Mouse (Mus musculus): ENCODE results near the gene Dpy30. TPM values are rescaled to one million over a fixed set of nuclear protein-coding genes. Genes with fewer than 3 reads are reported as not detected.
A peak's percentile ranks its signal among the peaks of the same experiment; 100 is the strongest.

Dpy30 gene
- polyA plus RNA-seq, 1 experiment from 2014 or later: 268 TPM

DNA sequence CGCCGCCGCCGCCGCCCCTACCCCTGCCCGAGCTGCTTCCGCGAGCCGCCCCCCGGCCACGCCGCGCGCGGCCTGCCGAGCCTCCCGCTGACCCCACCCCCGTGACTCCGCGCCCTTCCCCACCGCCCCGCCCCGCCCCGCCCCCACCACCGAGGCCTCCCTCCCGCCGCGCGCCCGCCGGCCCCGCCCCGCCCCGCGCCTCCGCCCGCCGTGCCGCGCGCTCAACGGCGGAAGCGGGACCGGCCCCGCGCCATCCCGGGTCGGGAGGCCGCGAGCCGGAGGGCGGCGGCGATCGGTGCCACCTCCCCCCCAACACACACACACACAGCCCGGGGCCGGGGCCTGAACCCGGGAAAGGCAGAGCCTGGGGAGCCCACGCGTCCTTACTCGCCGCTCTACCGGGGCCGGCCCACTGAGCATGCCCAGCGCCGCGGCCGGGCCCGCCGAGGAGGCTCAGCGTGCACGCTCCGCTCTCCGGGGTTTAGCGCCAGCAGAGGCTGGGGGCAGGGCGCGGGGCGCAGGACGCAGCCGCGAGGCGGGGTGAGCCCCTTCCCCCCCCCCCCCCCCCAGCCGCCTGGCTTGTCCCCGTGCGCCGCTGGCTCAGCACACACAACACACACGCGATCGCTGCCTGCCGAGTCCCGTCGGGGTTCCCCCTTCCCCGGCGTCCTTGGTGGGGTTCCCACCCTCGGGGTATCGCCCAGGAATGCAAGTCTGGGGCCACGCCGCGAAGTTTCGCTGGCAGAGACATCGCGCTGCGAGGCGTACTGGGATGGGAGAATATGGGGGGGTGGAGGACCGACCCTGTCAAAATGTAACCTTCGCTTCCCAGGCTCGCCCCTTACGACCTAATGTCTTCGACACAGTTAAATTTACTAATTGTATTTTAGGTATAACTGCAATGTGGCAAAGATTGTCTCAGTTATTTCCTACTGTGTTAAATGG is 28.4 kb downstream of the Dpy30 start, which contains the start of gene Memo1:
TSS of gene Memo1 (minus strand) at position 496 of the 945 bp plus-strand sequence.
- 0 out of 2 replicates have a peak, but pooled peaks cover 8% of the 10 kb centered on the region for H3K4me1 ChIP-seq (replicated peaks; ENCODE audit: insufficient read depth, low read length)
- peak; percentile 89 for ATAC-seq (replicated peaks; ENCODE audit: low FRiP score, low read depth)
- H3K4me2 ChIP-seq (ENCODE audit: low read length): peak within 1 kb of the TSS; percentile 66
- peak within 1 kb of the TSS; percentile 92 for H3K4me3 ChIP-seq (replicated peaks; ENCODE audit: low read depth, low read length)
- no peaks in the 10 kb centered on the region for H3K9me3 ChIP-seq (replicated peaks; ENCODE audit: low read length)
- peak; percentile 89 for DNase-seq (ENCODE audit: low spot score)
- no peak for TF ChIP-seq CTCF (IDR thresholded peaks at IDR 0.05; ENCODE audit: low read depth)
- H3K27ac ChIP-seq: peak within 1 kb of the TSS; percentile 98
- peaks cover 3% of the 10 kb centered on the region; the same call in 1 of the 2 replicates for H3K36me3 ChIP-seq (ENCODE audit: insufficient read depth, low read length)
- H3K27me3 ChIP-seq (ENCODE audit: insufficient read depth, low read length): no peaks in the 10 kb centered on the region
- H3K9ac ChIP-seq (ENCODE audit: low read depth, low read length): peak within 1 kb of the TSS; percentile 95
- WGBS: under 1% methylated on average over 59 of the region's 110 CpGs

DNA sequence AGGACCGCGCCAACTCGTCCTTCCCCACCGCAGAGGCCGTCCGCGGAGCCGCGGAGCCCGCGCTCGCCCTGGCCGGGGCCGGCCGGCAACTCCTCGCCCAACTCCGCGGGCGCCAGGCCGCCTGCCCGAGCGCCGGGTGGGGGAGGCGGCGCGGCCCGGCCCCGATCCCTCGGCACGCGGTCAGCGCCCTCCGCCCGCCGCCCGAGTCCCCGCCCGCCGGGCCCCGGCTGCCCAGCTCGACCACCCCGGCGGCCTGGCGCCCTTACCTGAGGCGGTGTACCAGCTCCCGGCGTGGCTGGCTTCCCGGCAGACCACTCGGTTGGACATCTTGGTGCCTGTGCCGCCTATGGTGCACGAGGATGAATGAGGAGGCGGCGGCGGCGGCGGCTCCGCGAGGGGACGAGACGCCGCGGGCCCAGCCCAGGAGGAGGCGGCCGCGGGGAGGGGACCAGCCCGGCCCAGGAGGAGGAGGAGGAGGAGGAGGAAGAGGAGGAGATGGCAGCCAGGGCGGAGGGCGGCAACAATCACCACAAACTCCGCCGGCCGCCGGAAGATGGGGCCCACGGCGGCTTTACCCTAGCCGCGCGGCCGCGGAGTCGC is 29.2 kb downstream of the Dpy30 start:
- ATAC-seq (replicated peaks; ENCODE audit: low FRiP score, low read depth) (peak; percentile 86), DNase-seq (ENCODE audit: low spot score) (peak; percentile 88)
- Histone ChIP-seq H3K4me2 (ENCODE audit: low read length) (peak overlapping the region; percentile 66), H3K9me3 (replicated peaks; ENCODE audit: low read length) (no peaks in the 10 kb centered on the region), H3K4me3 (replicated peaks; ENCODE audit: low read depth, low read length) (peak overlapping the region; percentile 92), H3K27me3 (ENCODE audit: insufficient read depth, low read length) (no peaks in the 10 kb centered on the region), H3K36me3 (ENCODE audit: insufficient read depth, low read length) (no peaks in the 10 kb centered on the region; the same call in 1 of the 2 replicates), H3K9ac (ENCODE audit: low read depth, low read length) (peak overlapping the region; percentile 95), H3K4me1 (replicated peaks; ENCODE audit: insufficient read depth, low read length) (0 out of 2 replicates have a peak, but pooled peaks cover 8% of the 10 kb centered on the region), H3K27ac (peak overlapping the region; percentile 98)
- TF ChIP-seq CTCF (IDR thresholded peaks at IDR 0.05; ENCODE audit: low read depth): no peak
- WGBS: under 1% methylated on average over 74 of the region's 80 CpGs

DNA sequence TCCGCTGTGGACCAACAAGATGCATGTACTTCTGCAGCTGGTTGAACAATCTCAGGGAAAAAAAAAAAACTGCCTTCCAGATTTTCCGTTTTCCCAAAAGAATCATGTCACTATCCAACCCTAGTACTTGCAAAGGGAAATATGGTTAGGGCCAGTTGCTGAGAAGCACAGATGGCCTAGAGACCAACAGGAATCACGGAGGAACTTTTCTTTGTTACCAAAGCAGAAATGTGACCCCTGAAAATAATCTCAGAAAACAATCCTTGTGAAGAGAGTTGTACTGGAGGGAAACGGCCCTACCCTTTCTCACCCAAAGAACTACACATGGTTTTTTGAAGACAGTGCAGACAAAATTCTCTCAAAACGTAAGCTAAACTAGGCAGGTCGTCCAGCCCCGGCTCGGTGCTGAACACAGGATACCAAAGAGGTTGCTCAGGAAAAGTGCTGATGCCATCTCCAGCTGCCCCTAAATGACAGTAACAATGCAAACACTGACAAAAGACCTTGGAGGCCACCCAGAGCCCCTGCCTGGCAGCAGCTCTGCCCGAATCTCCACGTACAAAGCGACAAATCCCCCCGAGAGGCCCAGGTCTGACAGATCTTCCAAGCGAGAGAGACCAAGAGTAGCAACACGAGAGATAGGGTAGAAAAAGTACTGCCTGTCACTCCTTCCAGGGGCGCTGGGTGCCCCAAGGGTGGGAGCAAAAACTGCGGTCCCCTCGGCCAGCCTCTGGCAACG is 29.9 kb downstream of the Dpy30 start:
- peak overlapping the region; percentile 92 for H3K4me3 ChIP-seq (replicated peaks; ENCODE audit: low read depth, low read length)
- peak overlapping the region; percentile 95 for H3K9ac ChIP-seq (ENCODE audit: low read depth, low read length)
- H3K36me3 ChIP-seq (ENCODE audit: insufficient read depth, low read length): no peaks in the 10 kb centered on the region
- WGBS: 1% methylated on average over 18 of the region's 18 CpGs
- H3K4me2 ChIP-seq (ENCODE audit: low read length): peak overlapping the region; percentile 66
- H3K4me1 ChIP-seq (replicated peaks; ENCODE audit: insufficient read depth, low read length): 0 out of 2 replicates have a peak, but pooled peaks cover 8% of the 10 kb centered on the region
- no peak for ATAC-seq (replicated peaks; ENCODE audit: low FRiP score, low read depth)
- H3K9me3 ChIP-seq (replicated peaks; ENCODE audit: low read length): no peaks in the 10 kb centered on the region
- peak; percentile 33 for DNase-seq (ENCODE audit: low spot score)
- no peaks in the 10 kb centered on the region for H3K27me3 ChIP-seq (ENCODE audit: insufficient read depth, low read length)
- no peak for TF ChIP-seq CTCF (IDR thresholded peaks at IDR 0.05; ENCODE audit: low read depth)
- H3K27ac ChIP-seq: peak overlapping the region; percentile 98

DNA sequence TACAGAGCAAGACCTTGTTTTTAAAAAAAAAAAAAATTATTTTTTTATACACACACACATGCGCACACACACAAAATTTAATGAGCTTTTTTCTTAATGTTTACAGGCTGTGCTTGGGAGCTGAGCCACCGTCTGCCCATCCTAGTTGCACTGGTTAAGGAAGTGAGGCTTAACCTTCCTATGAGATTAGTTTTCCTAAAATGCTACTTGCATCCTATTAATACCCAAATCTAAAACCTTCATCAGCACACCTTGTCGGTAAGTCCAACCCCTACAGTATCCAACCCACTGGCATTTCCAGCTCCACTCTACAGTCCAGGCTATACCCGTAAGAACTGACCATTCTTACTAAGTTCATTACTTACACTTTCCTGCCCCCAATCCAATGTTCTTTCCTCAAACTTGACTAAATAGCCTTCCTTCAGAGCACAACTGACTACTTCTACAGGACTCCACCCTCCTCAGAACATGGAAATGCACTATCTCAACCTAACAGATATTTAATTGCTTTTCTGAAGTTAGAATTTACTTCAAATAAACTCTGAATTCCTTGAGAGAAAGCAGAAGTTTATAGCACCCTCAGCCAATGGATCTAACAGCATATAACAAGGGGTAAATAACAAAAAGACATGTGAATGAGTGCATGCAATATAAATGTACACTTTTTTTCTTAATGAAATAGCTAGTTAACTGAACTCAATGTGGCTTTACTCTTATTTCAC is 31.9 kb downstream of the Dpy30 start:
- ATAC-seq (replicated peaks; ENCODE audit: low FRiP score, low read depth) (no peak), DNase-seq (ENCODE audit: low spot score) (no peak)
- H3K4me1 ChIP-seq (replicated peaks; ENCODE audit: insufficient read depth, low read length): 0 out of 2 replicates have a peak, but pooled peaks cover 8% of the 10 kb centered on the region
- no peak for TF ChIP-seq CTCF (IDR thresholded peaks at IDR 0.05; ENCODE audit: low read depth)
- H3K27ac ChIP-seq: no peak overlapping the region
- H3K9me3 ChIP-seq (replicated peaks; ENCODE audit: low read length): no peaks in the 10 kb centered on the region
- no peak overlapping the region for H3K9ac ChIP-seq (ENCODE audit: low read depth, low read length)
- no peaks in the 10 kb centered on the region for H3K36me3 ChIP-seq (ENCODE audit: insufficient read depth, low read length)
- H3K4me3 ChIP-seq (replicated peaks; ENCODE audit: low read depth, low read length): no peak overlapping the region
- H3K4me2 ChIP-seq (ENCODE audit: low read length): no peak overlapping the region
- H3K27me3 ChIP-seq (ENCODE audit: insufficient read depth, low read length): no peaks in the 10 kb centered on the region
- 77% methylated on average over 4 of the region's 4 CpGs for WGBS

DNA sequence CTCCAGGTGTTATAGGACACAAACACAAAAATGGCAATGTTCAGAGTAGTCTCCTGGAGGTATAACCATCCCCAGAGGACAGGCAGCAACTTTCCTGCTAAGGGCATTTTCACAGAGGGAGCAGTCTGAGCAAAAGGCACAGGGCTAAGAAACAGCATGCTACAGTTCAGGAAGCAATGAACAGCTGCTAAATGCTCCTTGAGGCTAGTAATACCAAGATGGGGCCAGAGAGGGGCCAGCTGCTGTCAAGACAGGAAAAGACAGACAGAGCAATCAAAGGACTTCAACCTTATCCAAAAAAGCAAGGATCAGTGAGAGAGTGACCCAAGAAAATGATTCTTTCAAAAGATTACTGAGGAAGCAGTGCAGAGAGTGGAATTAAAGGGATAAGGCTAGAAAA is 32.9 kb downstream of the Dpy30 start:
- TF ChIP-seq CTCF (IDR thresholded peaks at IDR 0.05; ENCODE audit: low read depth): no peak
- no peaks in the 10 kb centered on the region for H3K27me3 ChIP-seq (ENCODE audit: insufficient read depth, low read length)
- H3K36me3 ChIP-seq (ENCODE audit: insufficient read depth, low read length): no peaks in the 10 kb centered on the region
- no peak overlapping the region for H3K4me2 ChIP-seq (ENCODE audit: low read length)
- 0 out of 2 replicates have a peak overlapping the region, but pooled peaks have one; percentile 19 for H3K27ac ChIP-seq
- H3K4me3 ChIP-seq (replicated peaks; ENCODE audit: low read depth, low read length): no peak overlapping the region
- no peaks in the 10 kb centered on the region for H3K9me3 ChIP-seq (replicated peaks; ENCODE audit: low read length)
- H3K4me1 ChIP-seq (replicated peaks; ENCODE audit: insufficient read depth, low read length): 0 out of 2 replicates have a peak, but pooled peaks cover 8% of the 10 kb centered on the region
- H3K9ac ChIP-seq (ENCODE audit: low read depth, low read length): no peak overlapping the region
- no peak for ATAC-seq (replicated peaks; ENCODE audit: low FRiP score, low read depth)
- DNase-seq (ENCODE audit: low spot score): peak; percentile 53

All from kidney, postnatal 0 days (tissue).